Mouse (Mus musculus) thymus, adult 2 months (tissue): ENCODE data around the gene Gm28048.

Experiments used
- CTCF ChIP-seq: fragments of 200-500 bp; IDR thresholded peaks from 2 replicates; pipeline ENCODE4 v1.5.1; 2012; ENCODE audit warnings: mild to moderate bottlenecking, control low read depth, low read length, moderate library complexity, borderline replicate concordance; ENCODE audit not compliant: control insufficient read depth, poor library complexity, insufficient read depth; ENCODE audit errors: extremely low read depth
- POLR2A ChIP-seq: fragments of 200-500 bp; IDR thresholded peaks from 2 replicates; pipeline ENCODE4 v1.6.1; 2012; ENCODE audit warnings: mild to moderate bottlenecking, low read length, control low read depth, moderate library complexity; ENCODE audit not compliant: control insufficient read depth, poor library complexity, insufficient read depth; ENCODE audit errors: extremely low read depth

- no peak for TF ChIP-seq POLR2A
- no peak for TF ChIP-seq CTCF
Observed at GRCm38 (mm10) chr11:23013580-23014294, 31.8 kb upstream of the Gm28048 start.
